Mouse (Mus musculus) bone marrow, adult 2 months (tissue): ENCODE measurements around the gene 4930430F08Rik.

ENCODE experiments used
- CTCF ChIP-seq: fragments of 200-500 bp; IDR thresholded peaks from 2 replicates; pipeline ENCODE4 v1.5.1; 2011; ENCODE audit warnings: low read length, control low read depth; ENCODE audit not compliant: control insufficient read depth, insufficient read depth
- POLR2A ChIP-seq: fragments of 200-500 bp; IDR thresholded peaks from 2 replicates; pipeline ENCODE4 v1.6.1; 2011; ENCODE audit warnings: low read depth, mild to moderate bottlenecking, control low read depth, low read length, borderline replicate concordance; ENCODE audit not compliant: control insufficient read depth

- no peak for TF ChIP-seq CTCF
- TF ChIP-seq POLR2A: no peak
Observed at GRCm38 (mm10) chr10:100571707-100572106, 18.5 kb downstream of the 4930430F08Rik start.
